Comparison of ENCODE assay signal across 7 mouse cellular contexts in genomic region chr5:125409348-125410090, GRCm38 (mm10). TPM values are rescaled to one million over a fixed set of nuclear protein-coding genes. Genes with fewer than 3 reads are reported as not detected.
DNase-seq lines count a peak whose midpoint lies in the region; ATAC-seq lines count a peak whose summit lies in the region.

No protein-coding gene starts in this region.

- H3K9ac ChIP-seq in lung, embryonic 15.5 days, result peak overlapping the region; percentile 14; the same call in 1 of the 2 replicates
- no peak overlapping the region for H3K9ac ChIP-seq in forebrain, embryonic 13.5 days

- DNase-seq in lung, postnatal 25 days (ENCODE audit: low spot score), result no peak
- DNase-seq in adipocyte (ENCODE audit: low spot score), result peak; percentile 78
- DNase-seq in kidney, adult 9 months, result peak; percentile 61

- H3K4me3 ChIP-seq in lung, embryonic 15.5 days, result peak overlapping the region; percentile 41
- H3K4me3 ChIP-seq in forebrain, embryonic 13.5 days, result peak overlapping the region; percentile 34

- H3K4me1 ChIP-seq in lung, embryonic 15.5 days, result peaks cover 25% of the 10 kb centered on the region
- peaks cover 16% of the 10 kb centered on the region for H3K4me1 ChIP-seq in forebrain, embryonic 13.5 days

- H3K36me3 ChIP-seq in lung, embryonic 15.5 days, result peaks cover 8% of the 10 kb centered on the region; the same call in 1 of the 2 replicates
- H3K36me3 ChIP-seq in forebrain, embryonic 13.5 days (ENCODE audit: poor library complexity, severe bottlenecking), result peaks cover 16% of the 10 kb centered on the region

- peak overlapping the region; percentile 49 for H3K4me2 ChIP-seq in lung, embryonic 15.5 days
- H3K4me2 ChIP-seq in forebrain, embryonic 13.5 days, result peak overlapping the region; percentile 43

- no peaks in the 10 kb centered on the region for H3K9me3 ChIP-seq in lung, embryonic 15.5 days
- H3K9me3 ChIP-seq in forebrain, embryonic 13.5 days (replicated peaks), result no peaks in the 10 kb centered on the region

- H3K27me3 ChIP-seq in lung, embryonic 15.5 days, result no peaks in the 10 kb centered on the region
- H3K27me3 ChIP-seq in forebrain, embryonic 13.5 days, result no peaks in the 10 kb centered on the region

- peak overlapping the region; percentile 38 for H3K27ac ChIP-seq in lung, embryonic 15.5 days
- no peak overlapping the region for H3K27ac ChIP-seq in forebrain, embryonic 13.5 days

- 8% methylated on average over 20 of the region's 20 CpGs for WGBS in lung, embryonic 15.5 days
- 13% methylated on average over 20 of the region's 20 CpGs for WGBS in forebrain, embryonic 13.5 days

- no peak for ATAC-seq in lung, embryonic 15.5 days (ENCODE audit: borderline replicate concordance, extremely low read depth, low FRiP score, low TSS enrichment)
- ATAC-seq in forebrain, embryonic 13.5 days, result no peak
- ATAC-seq in megakaryocyte progenitor cell, adult 5-6 weeks (replicated peaks; ENCODE audit: poor library complexity), result peak; percentile 15
- ATAC-seq in monocyte, adult 5-6 weeks (replicated peaks; ENCODE audit: insufficient number of reproducible peaks, low FRiP score, low TSS enrichment, poor library complexity, severe bottlenecking), result no peak

RNA-seq across cellular contexts. Expression of gene Ubc, which starts 19.5 kb away (rescaled TPM):
- 1,173 and 1,218 TPM in 2 replicates for polyA plus RNA-seq in lung, embryonic 15.5 days (2015; fragmentation: Nextera tagmentation; extraction: Ambion mirVana)
- polyA plus RNA-seq in forebrain, embryonic 13.5 days (2015; fragmentation: Nextera tagmentation; extraction: Ambion mirVana), result 1,082 and 1,216 TPM in 2 replicates
- 172 and 201 TPM in 2 replicates for total RNA-seq in megakaryocyte progenitor cell, adult 5-6 weeks (2015)
- total RNA-seq in megakaryocyte progenitor cell, adult 5-6 weeks (2017), result 204 and 293 TPM in 2 replicates
- total RNA-seq in monocyte, adult 5-6 weeks (2017), result 791 to 1,058 TPM (median 1,006 TPM) in 3 replicates

RNA-seq across cellular contexts. Expression of gene Gm10382, which starts 20.4 kb away (rescaled TPM):
- polyA plus RNA-seq in lung, embryonic 15.5 days (2015; fragmentation: Nextera tagmentation; extraction: Ambion mirVana), result 0.56 and 0.73 TPM in 2 replicates
- 0.27 and 0.38 TPM in 2 replicates for polyA plus RNA-seq in forebrain, embryonic 13.5 days (2015; fragmentation: Nextera tagmentation; extraction: Ambion mirVana)
- total RNA-seq in megakaryocyte progenitor cell, adult 5-6 weeks (2015), result not detected in 2 replicates
- 0.91 and 1.3 TPM in 2 replicates for total RNA-seq in megakaryocyte progenitor cell, adult 5-6 weeks (2017)
- total RNA-seq in monocyte, adult 5-6 weeks (2017), result 2.9 TPM in 1 of 3 replicates, not detected in the others

RNA-seq across cellular contexts. Expression of gene Dhx37, which starts 24.4 kb away (rescaled TPM):
- 9.9 and 11.7 TPM in 2 replicates for polyA plus RNA-seq in lung, embryonic 15.5 days (2015; fragmentation: Nextera tagmentation; extraction: Ambion mirVana)
- polyA plus RNA-seq in forebrain, embryonic 13.5 days (2015; fragmentation: Nextera tagmentation; extraction: Ambion mirVana), result 10.2 and 12.3 TPM in 2 replicates
- total RNA-seq in megakaryocyte progenitor cell, adult 5-6 weeks (2015), result 18.9 and 20.0 TPM in 2 replicates
- total RNA-seq in megakaryocyte progenitor cell, adult 5-6 weeks (2017), result 47.9 and 56.5 TPM in 2 replicates
- 4.7 to 22.7 TPM (median 19.3 TPM) in 3 replicates for total RNA-seq in monocyte, adult 5-6 weeks (2017)

RNA-seq across cellular contexts. Expression of gene Bri3bp, which starts 31.8 kb away (rescaled TPM):
- 35.6 and 39.2 TPM in 2 replicates for polyA plus RNA-seq in lung, embryonic 15.5 days (2015; fragmentation: Nextera tagmentation; extraction: Ambion mirVana)
- polyA plus RNA-seq in forebrain, embryonic 13.5 days (2015; fragmentation: Nextera tagmentation; extraction: Ambion mirVana), result 33.6 and 37.6 TPM in 2 replicates
- 53.2 and 60.7 TPM in 2 replicates for total RNA-seq in megakaryocyte progenitor cell, adult 5-6 weeks (2015)
- total RNA-seq in megakaryocyte progenitor cell, adult 5-6 weeks (2017), result 27.7 and 31.0 TPM in 2 replicates
- 19.1 to 27.0 TPM (median 23.6 TPM) in 3 replicates for total RNA-seq in monocyte, adult 5-6 weeks (2017)
